Mouse (Mus musculus) ES-Bruce4 (cell line): ENCODE results near the gene Togaram2. TPM values are rescaled to one million over a fixed set of nuclear protein-coding genes. Genes with fewer than 3 reads are reported as not detected.
"Not testable (repeated sequence)": the region's sequence is repeated elsewhere in the genome, so short reads cannot be mapped to it uniquely, and the experiment has no call there.

Experiments
- H3K27ac ChIP-seq: 2 replicates; pipeline ENCODE4 v1.5.1; 2012; ENCODE audit warnings: low read length, inconsistent platforms; ENCODE audit not compliant: insufficient read depth
- H3K27me3 ChIP-seq: 2 replicates; pipeline ENCODE4 v1.6.1; 2012; ENCODE audit warnings: mild to moderate bottlenecking, low read length, inconsistent platforms; ENCODE audit not compliant: control insufficient read depth, poor library complexity, insufficient read depth, severe bottlenecking
- H3K36me3 ChIP-seq: 2 replicates; pipeline ENCODE4 v1.6.1; 2012; ENCODE audit warnings: inconsistent platforms, mild to moderate bottlenecking, low read length, moderate library complexity; ENCODE audit not compliant: control insufficient read depth, poor library complexity, insufficient read depth, severe bottlenecking
- H3K4me1 ChIP-seq: one replicate; pipeline ENCODE4 v1.8.1; 2011; ENCODE audit warnings: low read length; ENCODE audit not compliant: control insufficient read depth, insufficient read depth
- H3K4me3 ChIP-seq: 2 replicates; pipeline ENCODE4 v1.5.1; 2011; ENCODE audit warnings: low read depth, mild to moderate bottlenecking, low read length
- H3K9ac ChIP-seq: 2 replicates; pipeline ENCODE4 v1.6.1; 2012; ENCODE audit warnings: low read depth, mild to moderate bottlenecking, inconsistent platforms; ENCODE audit not compliant: poor library complexity, severe bottlenecking
- H3K9me3 ChIP-seq: replicated peaks from 2 replicates; pipeline ENCODE4 v1.6.1; 2012; ENCODE audit warnings: mild to moderate bottlenecking, low read length, inconsistent platforms; ENCODE audit not compliant: control insufficient read depth, poor library complexity, insufficient read depth, severe bottlenecking
- CTCF ChIP-seq: IDR thresholded peaks from one replicate; pipeline ENCODE4 v1.8.1; 2011; ENCODE audit warnings: low read depth, low read length
- EP300 ChIP-seq: IDR thresholded peaks from 2 replicates; pipeline ENCODE4 v1.6.1; 2011; ENCODE audit warnings: low read depth, low read length; ENCODE audit not compliant: insufficient read depth
- POLR2A ChIP-seq: IDR thresholded peaks from one replicate; pipeline ENCODE4 v1.8.1; 2011; ENCODE audit warnings: low read length; ENCODE audit not compliant: insufficient read depth
- polyA plus RNA-seq: library from polyadenylated mRNA; stranded (reverse); fragments of >200 nt; gene quantifications from 2 replicates; pipeline ENCODE4 v1.2.4, GENCODE M21; 2011; ENCODE audit warnings: low read depth; ENCODE audit not compliant: missing spikeins, insufficient read depth, insufficient read length

The Togaram2 gene
- polyA plus RNA-seq: not detected in 2 replicates

GRCm38 (mm10) chr17:71673092-71673491 is at the start of gene Togaram2:
TSS of gene Togaram2 (plus strand) at chr17:71673261.
- H3K9ac ChIP-seq: no peak within 1 kb of the TSS
- H3K36me3 ChIP-seq: no peaks in the 10 kb centered on the region
- TF ChIP-seq POLR2A: no peak
- TF ChIP-seq EP300: no peak
- no peak for TF ChIP-seq CTCF
- H3K4me1 ChIP-seq: no peaks in the 10 kb centered on the region
- no peaks in the 10 kb centered on the region for H3K27me3 ChIP-seq
- H3K9me3 ChIP-seq: no peaks in the 10 kb centered on the region
- no peak within 1 kb of the TSS for H3K27ac ChIP-seq
- H3K4me3 ChIP-seq: no peak within 1 kb of the TSS

GRCm38 (mm10) chr17:71631806-71632205 is 41.3 kb upstream of the Togaram2 start:
- TF ChIP-seq POLR2A (no peak), CTCF (no peak), EP300 (no peak)

GRCm38 (mm10) chr17:71633350-71633749 is 39.7 kb upstream of the Togaram2 start:
- no peak for TF ChIP-seq CTCF
- TF ChIP-seq POLR2A: no peak
- TF ChIP-seq EP300: no peak
- Histone ChIP-seq H3K36me3 (peaks cover 85% of the 10 kb centered on the region), H3K9me3 (no peaks in the 10 kb centered on the region), H3K27ac (no peak overlapping the region), H3K4me1 (no peaks in the 10 kb centered on the region), H3K4me3 (no peak overlapping the region), H3K27me3 (no peaks in the 10 kb centered on the region), H3K9ac (no peak overlapping the region)

More at GRCm38 (mm10) chr17:71631806-71632205, 41.3 kb upstream of the Togaram2 start:
- no peaks in the 10 kb centered on the region for H3K9me3 ChIP-seq
- no peak overlapping the region for H3K4me3 ChIP-seq
- H3K27ac ChIP-seq: no peak overlapping the region
- H3K36me3 ChIP-seq: peaks cover 81% of the 10 kb centered on the region
- H3K9ac ChIP-seq: no peak overlapping the region
- H3K4me1 ChIP-seq: no peaks in the 10 kb centered on the region
- no peaks in the 10 kb centered on the region for H3K27me3 ChIP-seq

- Histone ChIP-seq H3K9me3 (no peaks in the 10 kb centered on the region), H3K36me3 (peaks cover 90% of the 10 kb centered on the region), H3K27me3 (no peaks in the 10 kb centered on the region), H3K9ac (no peak overlapping the region), H3K4me1 (no peaks in the 10 kb centered on the region), H3K27ac (no peak overlapping the region), H3K4me3 (no peak overlapping the region)
- TF ChIP-seq POLR2A: no peak
- no peak for TF ChIP-seq CTCF
- TF ChIP-seq EP300: no peak
Observed at GRCm38 (mm10) chr17:71636786-71637185, 36.3 kb upstream of the Togaram2 start.

GRCm38 (mm10) chr17:71637750-71638265 is 35.3 kb upstream of the Togaram2 start:
- no peaks in the 10 kb centered on the region for H3K4me1 ChIP-seq
- peaks cover 90% of the 10 kb centered on the region for H3K36me3 ChIP-seq
- H3K9me3 ChIP-seq: no peaks in the 10 kb centered on the region

GRCm38 (mm10) chr17:71639056-71639455 is 34.0 kb upstream of the Togaram2 start:
- H3K27me3 ChIP-seq, H3K9me3 ChIP-seq, H3K4me3 ChIP-seq, H3K27ac ChIP-seq, H3K4me1 ChIP-seq, H3K9ac ChIP-seq: not testable (repeated sequence)
- peaks cover 86% of the 10 kb centered on the region for H3K36me3 ChIP-seq

More at GRCm38 (mm10) chr17:71637750-71638265, 35.3 kb upstream of the Togaram2 start:
- no peak for TF ChIP-seq CTCF
- TF ChIP-seq EP300: no peak
- TF ChIP-seq POLR2A: no peak
- Histone ChIP-seq H3K4me3 (no peak overlapping the region), H3K27ac (no peak overlapping the region), H3K9ac (no peak overlapping the region), H3K27me3 (no peaks in the 10 kb centered on the region)
